Mouse (Mus musculus) c-Kit-positive CD71-positive TER-119-positive erythroid progenitor cells, embryonic 14.5 days (primary cell): ENCODE measurements around the gene Tkt.
"Not testable (repeated sequence)": the region's sequence is repeated elsewhere in the genome, so short reads cannot be mapped to it uniquely, and the experiment has no call there.

Source experiments
- DNase-seq: peaks from one replicate; pipeline ENCODE4 v3.0.0-alpha.2; 2013; ENCODE audit warnings: low spot score

Gene Tkt

GRCm38 (mm10) chr14:30553185-30553584, 5.0 kb downstream of the Tkt start:
- DNase-seq, result no peak

GRCm38 (mm10) chr14:30556651-30557050, 8.5 kb downstream of the Tkt start:
- no peak for DNase-seq

GRCm38 (mm10) chr14:30557730-30558129, 9.6 kb downstream of the Tkt start:
- no peak for DNase-seq

GRCm38 (mm10) chr14:30559321-30559850, 11.2 kb downstream of the Tkt start:
- no peak for DNase-seq

GRCm38 (mm10) chr14:30560803-30561389, 12.7 kb downstream of the Tkt start:
- DNase-seq, result no peak

- DNase-seq, result peak; percentile 90
Measured at GRCm38 (mm10) chr14:30561470-30562187, 13.5 kb downstream of the Tkt start.

- no peak for DNase-seq
Measured at GRCm38 (mm10) chr14:30562343-30562742, 14.2 kb downstream of the Tkt start.

GRCm38 (mm10) chr14:30564451-30564850, 16.3 kb downstream of the Tkt start:
- peak; percentile 81 for DNase-seq

- no peak for DNase-seq
Measured at GRCm38 (mm10) chr14:30566317-30566716, 18.2 kb downstream of the Tkt start.

- DNase-seq, result no peak
Measured at GRCm38 (mm10) chr14:30568016-30568415, 19.9 kb downstream of the Tkt start.

GRCm38 (mm10) chr14:30570303-30570702, 22.1 kb downstream of the Tkt start:
- DNase-seq, result no peak

- no peak for DNase-seq
Measured at GRCm38 (mm10) chr14:30572253-30572652, 24.1 kb downstream of the Tkt start.

GRCm38 (mm10) chr14:30573235-30573634, 25.1 kb downstream of the Tkt start:
- no peak for DNase-seq

- DNase-seq, result peak; percentile 79
Measured at GRCm38 (mm10) chr14:30573983-30574584, 25.9 kb downstream of the Tkt start.

GRCm38 (mm10) chr14:30575791-30576190, 27.6 kb downstream of the Tkt start:
- DNase-seq, result no peak

GRCm38 (mm10) chr14:30576260-30576659, 28.1 kb downstream of the Tkt start:
- DNase-seq, result no peak

GRCm38 (mm10) chr14:30577303-30578062, 29.3 kb downstream of the Tkt start:
- DNase-seq, result not testable (repeated sequence)

- DNase-seq, result no peak
Measured at GRCm38 (mm10) chr14:30579180-30579579, 31.0 kb downstream of the Tkt start.

GRCm38 (mm10) chr14:30579882-30580281, 31.7 kb downstream of the Tkt start:
- DNase-seq, result no peak

- DNase-seq, result no peak
Measured at GRCm38 (mm10) chr14:30581238-30581637, 33.1 kb downstream of the Tkt start.

- DNase-seq, result no peak
Measured at GRCm38 (mm10) chr14:30584077-30584476, 35.9 kb downstream of the Tkt start.

- DNase-seq, result no peak
Measured at GRCm38 (mm10) chr14:30584497-30585251, 36.5 kb downstream of the Tkt start.
